Mouse (Mus musculus) cerebellum, postnatal 14 days (tissue): ENCODE results near the gene Trmt2a.
"Not testable (repeated sequence)": the region's sequence is repeated elsewhere in the genome, so short reads cannot be mapped to it uniquely, and the experiment has no call there.

ENCODE experiments used
- DNase-seq, 2 experiments: peaks; one replicate each; pipeline ENCODE4 v3.0.0; 2021; ENCODE audit warnings: mixed read lengths in 2 of 2

The Trmt2a gene

GRCm38 (mm10) chr16:18289067-18289588 is 40.6 kb downstream of the Trmt2a start, which contains the start of gene Dgcr8:
Gene Dgcr8, minus strand, starts transcription at chr16:18289246.
- peak; percentile 97 to 99 for DNase-seq

DNA sequence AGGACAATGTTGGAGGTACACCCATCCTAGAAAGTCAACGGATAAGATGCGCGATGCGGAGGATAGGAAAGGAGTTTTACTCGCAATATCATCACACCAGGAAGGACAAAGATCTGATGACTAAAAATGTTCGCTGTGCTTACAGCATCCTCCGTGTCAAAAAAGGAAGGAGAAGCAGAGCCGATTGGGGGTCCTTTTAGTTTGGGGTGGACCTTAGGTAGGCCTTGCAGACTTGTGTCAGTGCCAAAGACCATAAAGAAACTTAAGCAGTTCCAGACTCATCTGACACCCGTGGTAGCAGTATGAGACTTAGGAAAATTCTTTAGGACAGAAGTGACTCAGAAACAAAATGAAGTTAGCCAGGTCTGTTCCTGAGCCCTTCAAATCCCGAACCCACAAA is 41.1 kb downstream of the Trmt2a start:
- not testable (repeated sequence) for DNase-seq
